Mouse (Mus musculus) liver, adult 2 months (tissue): Measurements from ENCODE around the gene Ddx19b. TPM values are rescaled to one million over a fixed set of nuclear protein-coding genes. Genes with fewer than 3 reads are reported as not detected.

Experiments
- DNase-seq: peaks from one replicate; pipeline ENCODE4 v3.0.0-alpha.2; 2011; ENCODE audit warnings: low read depth, low spot score; ENCODE audit errors: extremely low read depth
- H3K27ac ChIP-seq: fragments of 200-500 bp; replicated peaks from 2 replicates; pipeline ENCODE4 v1.5.1; 2012; ENCODE audit warnings: low read depth, mild to moderate bottlenecking, control low read depth, inconsistent platforms, low read length; ENCODE audit not compliant: insufficient read depth
- H3K27me3 ChIP-seq: fragments of 200-500 bp; 2 replicates; pipeline ENCODE4 v1.6.1; 2012; ENCODE audit warnings: mild to moderate bottlenecking, moderate library complexity, low read length, inconsistent platforms; ENCODE audit not compliant: control insufficient read depth, insufficient read depth
- H3K36me3 ChIP-seq: fragments of 200-500 bp; 2 replicates; pipeline ENCODE4 v1.6.1; 2012; ENCODE audit warnings: low read length, inconsistent platforms; ENCODE audit not compliant: control insufficient read depth, insufficient read depth
- H3K4me1 ChIP-seq: fragments of 200-500 bp; 2 replicates; pipeline ENCODE4 v1.6.1; 2011; ENCODE audit warnings: low read length; ENCODE audit not compliant: control insufficient read depth, insufficient read depth
- H3K4me3 ChIP-seq: fragments of 200-500 bp; 2 replicates; pipeline ENCODE4 v1.5.1; 2011; ENCODE audit warnings: low read depth, mild to moderate bottlenecking, control low read depth, low read length, moderate library complexity; ENCODE audit not compliant: insufficient read depth
- H3K79me2 ChIP-seq: fragments of 200-500 bp; 2 replicates; pipeline ENCODE4 v1.6.1; 2012; ENCODE audit warnings: inconsistent platforms, mild to moderate bottlenecking, low read length, moderate library complexity; ENCODE audit not compliant: control insufficient read depth, insufficient read depth
- H3K9ac ChIP-seq: fragments of 200-500 bp; 2 replicates; pipeline ENCODE4 v1.6.1; 2012; ENCODE audit warnings: low read depth, mild to moderate bottlenecking, control low read depth, inconsistent platforms, low read length
- CTCF ChIP-seq: fragments of 200-500 bp; IDR thresholded peaks from 2 replicates; pipeline ENCODE4 v1.5.1; 2011; ENCODE audit warnings: low read depth, low read length, control low read depth
- POLR2A ChIP-seq: fragments of 200-500 bp; IDR thresholded peaks from 2 replicates; pipeline ENCODE4 v1.6.1; 2011; ENCODE audit warnings: low read length, control low read depth; ENCODE audit not compliant: insufficient read depth; ENCODE audit errors: extremely low read depth
- WGBS: fragments of 180-500 bp; shearing (Covaris S2); methylation state at CpG from one replicate; pipeline ENCODE4 v1.1.7; 2018; 5-methylcytosine and 5-hydroxymethylcytosine counted together
- polyA plus RNA-seq: library from polyadenylated mRNA; depleted of rRNA; stranded (reverse); fragments of >200 nt; gene quantifications from 2 replicates; pipeline ENCODE4 v1.2.3, GENCODE M21; 2012; rRNA removed
- total RNA-seq: library from RNA; depleted of rRNA; stranded (reverse); fragments of >200 nt; gene quantifications from 2 replicates; pipeline ENCODE4 v1.2.3, GENCODE M21; 2014; rRNA removed

The Ddx19b gene
- total and polyA plus RNA-seq, 2 experiments, result 3.4 to 5.8 TPM

GRCm38 (mm10) chr8:110954776-110955175, 76.8 kb downstream of the Ddx19b start:
- no peaks in the 10 kb centered on the region for H3K4me1 ChIP-seq
- H3K36me3 ChIP-seq, result no peaks in the 10 kb centered on the region
- no peak overlapping the region for H3K4me3 ChIP-seq
- H3K27ac ChIP-seq, result no peak overlapping the region
- no peak for DNase-seq
- no peaks in the 10 kb centered on the region for H3K79me2 ChIP-seq
- no peak overlapping the region for H3K9ac ChIP-seq
- WGBS, result 83% methylated on average over 8 of the region's 8 CpGs
- H3K27me3 ChIP-seq, result no peaks in the 10 kb centered on the region
- TF ChIP-seq CTCF (no peak), POLR2A (no peak)

Other genes starting within 250 kb of the Ddx19b start
- 2.4 and 4.8 TPM in 2 replicates for gene Il34, start 225.8 kb downstream of the Ddx19b start, total RNA-seq
- 5.6 and 7.3 TPM in 2 replicates for gene Il34, start 225.8 kb downstream of the Ddx19b start, polyA plus RNA-seq
- 73.9 and 75.4 TPM in 2 replicates for gene Cog4, start 185.2 kb downstream of the Ddx19b start, total RNA-seq
- gene Cog4, start 185.2 kb downstream of the Ddx19b start, polyA plus RNA-seq, result 27.8 and 29.4 TPM in 2 replicates
- gene Sf3b3, start 185.0 kb downstream of the Ddx19b start, total RNA-seq, result 20.6 and 23.8 TPM in 2 replicates
- gene Sf3b3, start 185.0 kb downstream of the Ddx19b start, polyA plus RNA-seq, result 10.8 and 12.1 TPM in 2 replicates
- gene Fuk, start 129.3 kb downstream of the Ddx19b start, total RNA-seq, result 6.3 and 6.7 TPM in 2 replicates
- gene Fuk, start 129.3 kb downstream of the Ddx19b start, polyA plus RNA-seq, result 11.2 and 11.4 TPM in 2 replicates
- gene St3gal2, start 111.8 kb downstream of the Ddx19b start, total RNA-seq, result 0.83 and 1.3 TPM in 2 replicates
- gene St3gal2, start 111.8 kb downstream of the Ddx19b start, polyA plus RNA-seq, result 1.2 and 1.5 TPM in 2 replicates
- gene Ddx19a, start 34.0 kb downstream of the Ddx19b start, total RNA-seq, result 10.2 and 15.1 TPM in 2 replicates
- gene Ddx19a, start 34.0 kb downstream of the Ddx19b start, polyA plus RNA-seq, result 11.8 and 12.0 TPM in 2 replicates
- gene Aars, start 1.4 kb upstream of the Ddx19b start, total RNA-seq, result 60.1 and 60.5 TPM in 2 replicates
- gene Aars, start 1.4 kb upstream of the Ddx19b start, polyA plus RNA-seq, result 56.6 and 56.9 TPM in 2 replicates
- not detected in 2 replicates for gene Exosc6, start 24.6 kb upstream of the Ddx19b start, total RNA-seq
- not detected in 2 replicates for gene Exosc6, start 24.6 kb upstream of the Ddx19b start, polyA plus RNA-seq
- not detected in 2 replicates for gene Clec18a, start 60.7 kb upstream of the Ddx19b start, total RNA-seq
- not detected in 2 replicates for gene Clec18a, start 60.7 kb upstream of the Ddx19b start, polyA plus RNA-seq
- 18.3 and 18.4 TPM in 2 replicates for gene Pdpr, start 62.9 kb upstream of the Ddx19b start, total RNA-seq
- gene Pdpr, start 62.9 kb upstream of the Ddx19b start, polyA plus RNA-seq, result 7.7 and 9.6 TPM in 2 replicates
- gene Glg1, start 227.5 kb upstream of the Ddx19b start, total RNA-seq, result 13.5 and 18.1 TPM in 2 replicates
- 10.1 and 12.0 TPM in 2 replicates for gene Glg1, start 227.5 kb upstream of the Ddx19b start, polyA plus RNA-seq